Mouse (Mus musculus) left cerebral cortex, adult 2 months (tissue): ENCODE data around the gene Trim10. TPM values are rescaled to one million over a fixed set of nuclear protein-coding genes. Genes with fewer than 3 reads are reported as not detected.

Experiments
- DNase-seq, 2 experiments: peaks; one replicate each; pipeline ENCODE4 v3.0.0; 2021 to 2022; ENCODE audit warnings: low spot score in 2 of 2, mixed read lengths in 1 of 2; ENCODE audit errors: extremely low spot score in 1 of 2
- H3K27ac ChIP-seq: fragments of 200-600 bp; 2 replicates; pipeline ENCODE4 v1.8.1; 2022
- H3K4me3 ChIP-seq: fragments of 200-600 bp; 2 replicates; pipeline ENCODE4 v1.8.1; 2022
- CTCF ChIP-seq: fragments of 200-600 bp; IDR thresholded peaks from 2 replicates; pipeline ENCODE4 v1.8.1; 2022; ENCODE audit warnings: antibody characterized with exemption, mild to moderate bottlenecking, moderate library complexity
- intact Hi-C: fragments of 180-260 bp; cut with DNase I; formaldehyde crosslinking; loops from one replicate; pipeline ENCODE4 v1.15.1; 2025
- total RNA-seq, 2 experiments: library from RNA; stranded (reverse); gene quantifications; 2 replicates each; pipeline ENCODE4 v1.2.3; 2021

The Trim10 gene
- total RNA-seq, 2 experiments from 2014 or later, result not detected

- H3K27ac ChIP-seq, result no peak overlapping the region
- intact Hi-C loops, result no loop called here
- H3K4me3 ChIP-seq, result no peak overlapping the region
- DNase-seq, result no peak
- TF ChIP-seq CTCF, result no peak
Observed at GRCm38 (mm10) chr17:36897065-36897464, 27.7 kb downstream of the Trim10 start.

- H3K4me3 ChIP-seq, result no peak within 1 kb of the TSS
- TF ChIP-seq CTCF, result no peak
- DNase-seq, result no peak
- no peak within 1 kb of the TSS for H3K27ac ChIP-seq
- intact Hi-C loops, result no loop called here
Observed at GRCm38 (mm10) chr17:36897552-36898205, 28.3 kb downstream of the Trim10 start, which contains the start of gene Trim31. Gene Trim31 (plus strand): TSS chr17:36898118.

- no peak for DNase-seq
- Histone ChIP-seq H3K27ac (no peak overlapping the region), H3K4me3 (no peak overlapping the region)
- no peak for TF ChIP-seq CTCF
- intact Hi-C loops, result no loop called here
Observed at GRCm38 (mm10) chr17:36899376-36899775, 30.0 kb downstream of the Trim10 start.

GRCm38 (mm10) chr17:36900001-36900400 is 30.6 kb downstream of the Trim10 start:
- H3K27ac ChIP-seq, result no peak overlapping the region
- no peak for TF ChIP-seq CTCF

GRCm38 (mm10) chr17:36900691-36901090 is 31.3 kb downstream of the Trim10 start:
- no peak overlapping the region for H3K4me3 ChIP-seq
- intact Hi-C loops, result no loop called here
- peak; percentile 26 for TF ChIP-seq CTCF
- DNase-seq, result no peak
- no peak overlapping the region for H3K27ac ChIP-seq

More at GRCm38 (mm10) chr17:36900001-36900400, 30.6 kb downstream of the Trim10 start:
- DNase-seq, result peak in 1 of 2 experiments; percentile 28
- H3K4me3 ChIP-seq, result no peak overlapping the region
- intact Hi-C loops, result no loop called here

GRCm38 (mm10) chr17:36903651-36904050 is 34.3 kb downstream of the Trim10 start:
- intact Hi-C loops, result no loop called here
- Histone ChIP-seq H3K27ac (no peak overlapping the region), H3K4me3 (no peak overlapping the region)
- TF ChIP-seq CTCF, result no peak
- DNase-seq, result no peak

- no peak for TF ChIP-seq CTCF
Observed at GRCm38 (mm10) chr17:36908235-36908634, 38.9 kb downstream of the Trim10 start.

GRCm38 (mm10) chr17:36909802-36910201 is 40.4 kb downstream of the Trim10 start:
- Histone ChIP-seq H3K4me3 (no peak overlapping the region), H3K27ac (no peak overlapping the region)
- no peak for DNase-seq
- intact Hi-C loops, result no loop called here
- TF ChIP-seq CTCF, result no peak

More at GRCm38 (mm10) chr17:36908235-36908634, 38.9 kb downstream of the Trim10 start:
- no peak overlapping the region for H3K4me3 ChIP-seq
- no peak for DNase-seq
- no peak overlapping the region for H3K27ac ChIP-seq
- intact Hi-C loops, result no loop called here

- DNase-seq, result no peak
- Histone ChIP-seq H3K4me3 (no peak overlapping the region), H3K27ac (no peak overlapping the region)
- intact Hi-C loops, result no loop called here
- no peak for TF ChIP-seq CTCF
Observed at GRCm38 (mm10) chr17:36912031-36912430, 42.7 kb downstream of the Trim10 start.

GRCm38 (mm10) chr17:36914108-36914507 is 44.7 kb downstream of the Trim10 start:
- peak; percentile 71 to 77 for DNase-seq
- Histone ChIP-seq H3K4me3 (no peak overlapping the region), H3K27ac (no peak overlapping the region)
- intact Hi-C loops, result loop anchor here (2.0 kb wide), 2 partner anchors 21 to 81 kb away; no protein-coding TSS in a partner anchor
- peak; percentile 88 for TF ChIP-seq CTCF

GRCm38 (mm10) chr17:36915076-36915475 is 45.7 kb downstream of the Trim10 start:
- peak; percentile 50 to 63 for DNase-seq
- peak; percentile 71 for TF ChIP-seq CTCF
- Histone ChIP-seq H3K4me3 (no peak overlapping the region), H3K27ac (no peak overlapping the region)
- intact Hi-C loops, result loop anchor here (1.0 to 2.0 kb wide), 3 partner anchors 22 to 132 kb away; no protein-coding TSS in a partner anchor

GRCm38 (mm10) chr17:36920239-36920638 is 50.9 kb downstream of the Trim10 start:
- no peak for TF ChIP-seq CTCF
- Histone ChIP-seq H3K4me3 (no peak overlapping the region), H3K27ac (no peak overlapping the region)
- no peak for DNase-seq
- intact Hi-C loops, result no loop called here

- Histone ChIP-seq H3K4me3 (no peak overlapping the region), H3K27ac (no peak overlapping the region)
- DNase-seq, result no peak
- no peak for TF ChIP-seq CTCF
- intact Hi-C loops, result no loop called here
Observed at GRCm38 (mm10) chr17:36922715-36923114, 53.3 kb downstream of the Trim10 start.
